Mouse (Mus musculus): Measurements from ENCODE around the gene Kirrel3. TPM values are rescaled to one million over a fixed set of nuclear protein-coding genes. Genes with fewer than 3 reads are reported as not detected.
A peak's percentile ranks its signal among the peaks of the same experiment; 100 is the strongest.

Kirrel3 gene
- polyA plus RNA-seq, 1 experiment from 2014 or later = 50.5 TPM

GRCm38 (mm10) chr9:34923134-34923931 is 437.6 kb downstream of the Kirrel3 start:
- Histone ChIP-seq H3K4me2 (no peak overlapping the region), H3K9me3 (no peaks in the 10 kb centered on the region), H3K4me3 (no peak overlapping the region), H3K27me3 (replicated peaks) (no peaks in the 10 kb centered on the region), H3K4me1 (peaks cover 16% of the 10 kb centered on the region), H3K9ac (no peak overlapping the region), H3K36me3 (replicated peaks) (no peaks in the 10 kb centered on the region), H3K27ac (0 out of 2 replicates have a peak overlapping the region, but pooled peaks have one; percentile 14)
- WGBS = 54% methylated on average over 14 of the region's 14 CpGs
- ATAC-seq (replicated peaks) = peak; percentile 44; the same call in 1 of the 2 replicates

GRCm38 (mm10) chr9:34925616-34926015 is 439.9 kb downstream of the Kirrel3 start:
- 75% methylated on average over 5 of the region's 5 CpGs for WGBS
- ATAC-seq (replicated peaks) = no peak

GRCm38 (mm10) chr9:34930371-34930770 is 444.7 kb downstream of the Kirrel3 start:
- H3K36me3 ChIP-seq (replicated peaks) = no peaks in the 10 kb centered on the region
- H3K27ac ChIP-seq = no peak overlapping the region
- no peaks in the 10 kb centered on the region for H3K9me3 ChIP-seq
- no peak overlapping the region for H3K4me2 ChIP-seq
- H3K4me3 ChIP-seq = no peak overlapping the region
- WGBS = 67% methylated on average over 1 of the region's 1 CpGs
- no peak overlapping the region for H3K9ac ChIP-seq
- H3K4me1 ChIP-seq = no peaks in the 10 kb centered on the region
- no peak for ATAC-seq (replicated peaks)
- H3K27me3 ChIP-seq (replicated peaks) = no peaks in the 10 kb centered on the region

More at GRCm38 (mm10) chr9:34925616-34926015, 439.9 kb downstream of the Kirrel3 start:
- Histone ChIP-seq H3K4me1 (peaks cover 16% of the 10 kb centered on the region), H3K4me2 (no peak overlapping the region), H3K9me3 (no peaks in the 10 kb centered on the region), H3K9ac (no peak overlapping the region), H3K36me3 (replicated peaks) (no peaks in the 10 kb centered on the region), H3K27me3 (replicated peaks) (no peaks in the 10 kb centered on the region), H3K27ac (no peak overlapping the region), H3K4me3 (no peak overlapping the region)

- H3K9ac ChIP-seq = no peak overlapping the region
- no peak overlapping the region for H3K27ac ChIP-seq
- no peak overlapping the region for H3K4me2 ChIP-seq
- H3K4me1 ChIP-seq = peaks cover 5% of the 10 kb centered on the region; the same call in 1 of the 2 replicates
- H3K9me3 ChIP-seq = no peaks in the 10 kb centered on the region
- WGBS = 71% methylated on average over 5 of the region's 5 CpGs
- H3K4me3 ChIP-seq = no peak overlapping the region
- no peaks in the 10 kb centered on the region for H3K36me3 ChIP-seq (replicated peaks)
- H3K27me3 ChIP-seq (replicated peaks) = no peaks in the 10 kb centered on the region
- ATAC-seq (replicated peaks) = peak; percentile 51; the same call in 1 of the 2 replicates
Observed at GRCm38 (mm10) chr9:34938140-34938539, 452.4 kb downstream of the Kirrel3 start.

- no peaks in the 10 kb centered on the region for H3K36me3 ChIP-seq (replicated peaks)
- no peaks in the 10 kb centered on the region for H3K9me3 ChIP-seq
- H3K4me1 ChIP-seq = peaks cover 5% of the 10 kb centered on the region; the same call in 1 of the 2 replicates
- H3K27ac ChIP-seq = no peak overlapping the region
- WGBS = 81% methylated on average over 5 of the region's 5 CpGs
- no peak overlapping the region for H3K4me2 ChIP-seq
- H3K9ac ChIP-seq = no peak overlapping the region
- no peaks in the 10 kb centered on the region for H3K27me3 ChIP-seq (replicated peaks)
- no peak overlapping the region for H3K4me3 ChIP-seq
- ATAC-seq (replicated peaks) = no peak
Observed at GRCm38 (mm10) chr9:34939621-34940020, 453.9 kb downstream of the Kirrel3 start.

- peaks cover 10% of the 10 kb centered on the region for H3K4me1 ChIP-seq
- ATAC-seq (replicated peaks) = no peak
- no peak overlapping the region for H3K9ac ChIP-seq
- H3K4me3 ChIP-seq = no peak overlapping the region
- no peak overlapping the region for H3K27ac ChIP-seq
- no peaks in the 10 kb centered on the region for H3K27me3 ChIP-seq (replicated peaks)
- H3K36me3 ChIP-seq (replicated peaks) = no peaks in the 10 kb centered on the region
- no peak overlapping the region for H3K4me2 ChIP-seq
- 86% methylated on average over 6 of the region's 6 CpGs for WGBS
- H3K9me3 ChIP-seq = no peaks in the 10 kb centered on the region
Observed at GRCm38 (mm10) chr9:34942122-34942831, 456.6 kb downstream of the Kirrel3 start.

- no peak for ATAC-seq (replicated peaks)
- H3K27me3 ChIP-seq (replicated peaks) = no peaks in the 10 kb centered on the region
- 69% methylated on average over 7 of the region's 7 CpGs for WGBS
- no peaks in the 10 kb centered on the region for H3K9me3 ChIP-seq
- no peak overlapping the region for H3K4me3 ChIP-seq
- H3K27ac ChIP-seq = no peak overlapping the region
- no peak overlapping the region for H3K4me2 ChIP-seq
- H3K9ac ChIP-seq = no peak overlapping the region
- H3K4me1 ChIP-seq = peaks cover 13% of the 10 kb centered on the region
- H3K36me3 ChIP-seq (replicated peaks) = no peaks in the 10 kb centered on the region
Observed at GRCm38 (mm10) chr9:34942996-34943395, 457.3 kb downstream of the Kirrel3 start.

- Histone ChIP-seq H3K9ac (no peak overlapping the region), H3K4me1 (peaks cover 13% of the 10 kb centered on the region), H3K36me3 (replicated peaks) (no peaks in the 10 kb centered on the region), H3K27me3 (replicated peaks) (no peaks in the 10 kb centered on the region), H3K4me3 (no peak overlapping the region), H3K4me2 (no peak overlapping the region), H3K9me3 (no peaks in the 10 kb centered on the region), H3K27ac (no peak overlapping the region)
- no peak for ATAC-seq (replicated peaks)
- WGBS = 74% methylated on average over 9 of the region's 9 CpGs
Observed at GRCm38 (mm10) chr9:34945301-34945700, 459.6 kb downstream of the Kirrel3 start.

GRCm38 (mm10) chr9:34947258-34947657 is 461.6 kb downstream of the Kirrel3 start:
- H3K27me3 ChIP-seq (replicated peaks) = no peaks in the 10 kb centered on the region
- H3K9me3 ChIP-seq = no peaks in the 10 kb centered on the region
- 0 out of 2 replicates have a peak overlapping the region, but pooled peaks have one; percentile 53 for H3K27ac ChIP-seq
- 9% methylated on average over 6 of the region's 6 CpGs for WGBS
- no peaks in the 10 kb centered on the region for H3K36me3 ChIP-seq (replicated peaks)
- ATAC-seq (replicated peaks) = peak; percentile 38; the same call in 1 of the 2 replicates
- H3K9ac ChIP-seq = no peak overlapping the region
- no peak overlapping the region for H3K4me3 ChIP-seq
- H3K4me2 ChIP-seq = no peak overlapping the region
- H3K4me1 ChIP-seq = peaks cover 22% of the 10 kb centered on the region

GRCm38 (mm10) chr9:34947717-34948116 is 462.0 kb downstream of the Kirrel3 start:
- H3K36me3 ChIP-seq (replicated peaks) = no peaks in the 10 kb centered on the region
- no peak overlapping the region for H3K9ac ChIP-seq
- no peaks in the 10 kb centered on the region for H3K9me3 ChIP-seq
- H3K4me2 ChIP-seq = no peak overlapping the region
- no peak for ATAC-seq (replicated peaks)
- H3K4me3 ChIP-seq = no peak overlapping the region
- H3K4me1 ChIP-seq = peaks cover 22% of the 10 kb centered on the region
- no peaks in the 10 kb centered on the region for H3K27me3 ChIP-seq (replicated peaks)
- H3K27ac ChIP-seq = 0 out of 2 replicates have a peak overlapping the region, but pooled peaks have one; percentile 53

- peaks cover 9% of the 10 kb centered on the region; the same call in 1 of the 2 replicates for H3K4me1 ChIP-seq
- no peaks in the 10 kb centered on the region for H3K36me3 ChIP-seq (replicated peaks)
- ATAC-seq (replicated peaks) = peak; percentile 46; the same call in 1 of the 2 replicates
- H3K9ac ChIP-seq = no peak overlapping the region
- WGBS = 48% methylated on average over 11 of the region's 11 CpGs
- no peaks in the 10 kb centered on the region for H3K9me3 ChIP-seq
- peak overlapping the region; percentile 51; the same call in 1 of the 2 replicates for H3K27ac ChIP-seq
- H3K27me3 ChIP-seq (replicated peaks) = no peaks in the 10 kb centered on the region
- no peak overlapping the region for H3K4me2 ChIP-seq
- no peak overlapping the region for H3K4me3 ChIP-seq
Observed at GRCm38 (mm10) chr9:34953420-34953819, 467.7 kb downstream of the Kirrel3 start.

- H3K4me2 ChIP-seq = no peak overlapping the region
- no peak overlapping the region for H3K4me3 ChIP-seq
- ATAC-seq (replicated peaks) = no peak
- H3K9me3 ChIP-seq = no peaks in the 10 kb centered on the region
- no peaks in the 10 kb centered on the region for H3K27me3 ChIP-seq (replicated peaks)
- 58% methylated on average over 5 of the region's 5 CpGs for WGBS
- no peaks in the 10 kb centered on the region for H3K36me3 ChIP-seq (replicated peaks)
- no peak overlapping the region; the same call in 1 of the 2 replicates for H3K27ac ChIP-seq
- peaks cover 9% of the 10 kb centered on the region; the same call in 1 of the 2 replicates for H3K4me1 ChIP-seq
- H3K9ac ChIP-seq = no peak overlapping the region
Observed at GRCm38 (mm10) chr9:34954212-34954611, 468.5 kb downstream of the Kirrel3 start.

Measured in midbrain, embryonic 15.5 days (tissue).